Mouse (Mus musculus): ENCODE measurements at regions not wholly inside any gene's neighbourhood (a gene's known extent, or its start where the extent isn't known, plus 50 kb on each side); places are given as distances from the start of the nearest gene placed in this dataset.

- DNase-seq, result peak; percentile 61 to 65
Measured at GRCm38 (mm10) chr7:67462591-67462990, 89.9 kb upstream of the Mef2a start.

- DNase-seq, result peak; percentile 92 to 97
Measured at GRCm38 (mm10) chr7:67461333-67462255, 88.9 kb upstream of the Mef2a start.

- peak; percentile 66 to 89 for DNase-seq
Measured at GRCm38 (mm10) chr7:67459810-67460209, 87.2 kb upstream of the Mef2a start.

GRCm38 (mm10) chr7:67459209-67459608, 86.6 kb upstream of the Mef2a start:
- DNase-seq, result no peak

- DNase-seq, result no peak
Measured at GRCm38 (mm10) chr7:67458640-67459039, 86.0 kb upstream of the Mef2a start.

- no peak for DNase-seq
Measured at GRCm38 (mm10) chr7:67457898-67458297, 85.2 kb upstream of the Mef2a start.

- DNase-seq, result no peak
Measured at GRCm38 (mm10) chr7:67456015-67456414, 83.4 kb upstream of the Mef2a start.

- peak in 1 of 2 experiments; percentile 39 for DNase-seq
Measured at GRCm38 (mm10) chr7:67454458-67454857, 81.8 kb upstream of the Mef2a start.

- DNase-seq, result peak; percentile 69 to 88
Measured at GRCm38 (mm10) chr7:67451157-67451793, 78.6 kb upstream of the Mef2a start.

- peak; percentile 74 to 76 for DNase-seq
Measured at GRCm38 (mm10) chr7:67446606-67447005, 73.9 kb upstream of the Mef2a start.

GRCm38 (mm10) chr7:67445203-67446041, 72.8 kb upstream of the Mef2a start:
- peak; percentile 56 to 73 for DNase-seq

GRCm38 (mm10) chr7:67444523-67444942, 71.9 kb upstream of the Mef2a start:
- DNase-seq, result peak; percentile 39 to 49

GRCm38 (mm10) chr7:67443666-67444065, 71.0 kb upstream of the Mef2a start:
- DNase-seq, result no peak

- peak in 1 of 2 experiments; percentile 33 for DNase-seq
Measured at GRCm38 (mm10) chr7:67443001-67443555, 70.4 kb upstream of the Mef2a start.

- DNase-seq, result no peak
Measured at GRCm38 (mm10) chr7:67442284-67442683, 69.6 kb upstream of the Mef2a start.

GRCm38 (mm10) chr7:67440806-67441205, 68.1 kb upstream of the Mef2a start:
- no peak for DNase-seq

GRCm38 (mm10) chr7:67437216-67438006, 64.8 kb upstream of the Mef2a start:
- no peak for DNase-seq

- DNase-seq, result peak; percentile 58 to 73
Measured at GRCm38 (mm10) chr7:67435643-67436339, 63.1 kb upstream of the Mef2a start.

GRCm38 (mm10) chr7:67430987-67431386, 58.3 kb upstream of the Mef2a start:
- DNase-seq, result no peak

- DNase-seq, result no peak
Measured at GRCm38 (mm10) chr7:67430041-67430440, 57.4 kb upstream of the Mef2a start.

Measured in heart, adult 18-20 months (tissue).